Mouse (Mus musculus) neural tube, embryonic 15.5 days (tissue): ENCODE results near the gene Phf13. TPM values are rescaled to one million over a fixed set of nuclear protein-coding genes. Genes with fewer than 3 reads are reported as not detected.

Experiments
- ATAC-seq: fragments of 200-750 bp; cut with Nextera tagmentation; 2 replicates; pipeline ENCODE4 v1.8.0; 2017; ENCODE audit warnings: mild to moderate bottlenecking, moderate TSS enrichment, moderate library complexity; ENCODE audit not compliant: low FRiP score
- H3K27ac ChIP-seq: fragments of 300-500 bp; sonication (generic); replicated peaks from 2 replicates; pipeline ENCODE4 v1.5.1; 2015; ENCODE audit warnings: mild to moderate bottlenecking, inconsistent platforms
- H3K27me3 ChIP-seq: fragments of 300-500 bp; sonication (generic); replicated peaks from 2 replicates; pipeline ENCODE4 v1.6.1; 2015; ENCODE audit warnings: inconsistent platforms
- H3K36me3 ChIP-seq: fragments of 300-500 bp; sonication (generic); 2 replicates; pipeline ENCODE4 v1.6.1; 2015; ENCODE audit warnings: inconsistent platforms
- H3K4me1 ChIP-seq: fragments of 300-500 bp; sonication (generic); 2 replicates; pipeline ENCODE4 v1.6.1; 2015; ENCODE audit warnings: inconsistent platforms
- H3K4me2 ChIP-seq: fragments of 300-500 bp; sonication (generic); 2 replicates; pipeline ENCODE4 v1.6.1; 2015; ENCODE audit warnings: inconsistent platforms, mild to moderate bottlenecking, moderate library complexity
- H3K4me3 ChIP-seq: fragments of 300-500 bp; sonication (generic); replicated peaks from 2 replicates; pipeline ENCODE4 v1.5.1; 2015; ENCODE audit warnings: mild to moderate bottlenecking, inconsistent platforms
- H3K9ac ChIP-seq: fragments of 300-500 bp; sonication (generic); replicated peaks from 2 replicates; pipeline ENCODE4 v1.6.1; 2015; ENCODE audit warnings: mild to moderate bottlenecking, inconsistent platforms
- H3K9me3 ChIP-seq: fragments of 300-500 bp; sonication (generic); replicated peaks from 2 replicates; pipeline ENCODE4 v1.6.1; 2016; ENCODE audit warnings: inconsistent platforms
- WGBS: fragments of 180-500 bp; shearing (Covaris S2); methylation state at CpG from one replicate; pipeline ENCODE4 v1.1.7; 2015; ENCODE audit warnings: mixed read lengths; 5-methylcytosine and 5-hydroxymethylcytosine counted together
- polyA plus RNA-seq: library from polyadenylated mRNA; unstranded; fragments of >200 nt; fragmentation: Nextera tagmentation; extraction: Ambion mirVana; gene quantifications from 2 replicates; pipeline ENCODE4 v1.2.1, GENCODE M21; 2015

The Phf13 gene
- polyA plus RNA-seq, 1 experiment from 2014 or later = 21.3 TPM

- Histone ChIP-seq H3K4me3 (no peak overlapping the region), H3K36me3 (no peaks in the 10 kb centered on the region), H3K27me3 (no peaks in the 10 kb centered on the region), H3K4me2 (no peak overlapping the region), H3K9me3 (no peaks in the 10 kb centered on the region), H3K27ac (no peak overlapping the region), H3K9ac (no peak overlapping the region), H3K4me1 (peaks cover 11% of the 10 kb centered on the region)
- WGBS = 52% methylated on average over 4 of the region's 4 CpGs
- no peak for ATAC-seq
Observed at GRCm38 (mm10) chr4:152000906-152001305, 4.8 kb upstream of the Phf13 start.

GRCm38 (mm10) chr4:151999481-151999880, 3.4 kb upstream of the Phf13 start:
- Histone ChIP-seq H3K4me3 (no peak overlapping the region), H3K27me3 (no peaks in the 10 kb centered on the region), H3K9me3 (no peaks in the 10 kb centered on the region), H3K9ac (no peak overlapping the region), H3K4me2 (no peak overlapping the region), H3K4me1 (peaks cover 15% of the 10 kb centered on the region), H3K36me3 (no peaks in the 10 kb centered on the region), H3K27ac (no peak overlapping the region)
- no peak for ATAC-seq
- WGBS = 63% methylated on average over 3 of the region's 3 CpGs

GRCm38 (mm10) chr4:151997701-151998100, 1.6 kb upstream of the Phf13 start:
- 85% methylated on average over 3 of the region's 3 CpGs for WGBS

GRCm38 (mm10) chr4:151996951-151997222, 829 bp upstream of the Phf13 start:
- peak overlapping the region; percentile 88 for H3K27ac ChIP-seq
- H3K4me3 ChIP-seq = peak overlapping the region; percentile 98
- H3K4me2 ChIP-seq = peak overlapping the region; percentile 67
- peak overlapping the region; percentile 66 for H3K9ac ChIP-seq
- ATAC-seq = no peak
- no peaks in the 10 kb centered on the region for H3K27me3 ChIP-seq
- peaks cover 30% of the 10 kb centered on the region for H3K4me1 ChIP-seq
- H3K36me3 ChIP-seq = peaks cover 8% of the 10 kb centered on the region
- WGBS = 4% methylated on average over 13 of the region's 13 CpGs
- no peaks in the 10 kb centered on the region for H3K9me3 ChIP-seq

More at GRCm38 (mm10) chr4:151997701-151998100, 1.6 kb upstream of the Phf13 start:
- no peaks in the 10 kb centered on the region for H3K27me3 ChIP-seq
- H3K36me3 ChIP-seq = peaks cover under 1% of the 10 kb centered on the region
- H3K4me3 ChIP-seq = peak overlapping the region; percentile 98; the same call in 1 of the 2 replicates
- ATAC-seq = no peak
- peak overlapping the region; percentile 66 for H3K9ac ChIP-seq
- H3K9me3 ChIP-seq = no peaks in the 10 kb centered on the region
- no peak overlapping the region for H3K27ac ChIP-seq
- peaks cover 30% of the 10 kb centered on the region for H3K4me1 ChIP-seq
- H3K4me2 ChIP-seq = peak overlapping the region; percentile 67

GRCm38 (mm10) chr4:151995371-151996172, 486 bp downstream of the Phf13 start:
- ATAC-seq = peak; percentile 7; the same call in 1 of the 2 replicates

GRCm38 (mm10) chr4:151994228-151995171, 1.6 kb downstream of the Phf13 start:
- H3K36me3 ChIP-seq = peaks cover 32% of the 10 kb centered on the region
- H3K9me3 ChIP-seq = no peaks in the 10 kb centered on the region
- H3K4me2 ChIP-seq = peak overlapping the region; percentile 90
- peak overlapping the region; percentile 90 for H3K9ac ChIP-seq
- H3K27ac ChIP-seq = peak overlapping the region; percentile 81
- H3K4me1 ChIP-seq = peaks cover 30% of the 10 kb centered on the region
- WGBS = 1% methylated on average over 59 of the region's 61 CpGs
- ATAC-seq = no peak
- H3K27me3 ChIP-seq = no peaks in the 10 kb centered on the region
- H3K4me3 ChIP-seq = peak overlapping the region; percentile 98

More at GRCm38 (mm10) chr4:151995371-151996172, 486 bp downstream of the Phf13 start:
- under 1% methylated on average over 64 of the region's 111 CpGs for WGBS
- H3K27ac ChIP-seq = peak overlapping the region; percentile 81
- peaks cover 21% of the 10 kb centered on the region for H3K36me3 ChIP-seq
- no peaks in the 10 kb centered on the region for H3K9me3 ChIP-seq
- H3K4me2 ChIP-seq = peak overlapping the region; percentile 90
- H3K27me3 ChIP-seq = no peaks in the 10 kb centered on the region
- peak overlapping the region; percentile 90 for H3K9ac ChIP-seq
- peak overlapping the region; percentile 98 for H3K4me3 ChIP-seq
- peaks cover 30% of the 10 kb centered on the region for H3K4me1 ChIP-seq

GRCm38 (mm10) chr4:151993035-151993434, 3.0 kb downstream of the Phf13 start:
- ATAC-seq = no peak
- no peaks in the 10 kb centered on the region for H3K27me3 ChIP-seq
- peaks cover 35% of the 10 kb centered on the region for H3K4me1 ChIP-seq
- no peak overlapping the region for H3K9ac ChIP-seq
- 91% methylated on average over 6 of the region's 6 CpGs for WGBS
- no peak overlapping the region for H3K4me3 ChIP-seq
- no peaks in the 10 kb centered on the region for H3K9me3 ChIP-seq
- H3K4me2 ChIP-seq = peak overlapping the region; percentile 90; the same call in 1 of the 2 replicates
- peaks cover 32% of the 10 kb centered on the region for H3K36me3 ChIP-seq
- H3K27ac ChIP-seq = no peak overlapping the region

- no peaks in the 10 kb centered on the region for H3K9me3 ChIP-seq
- no peak for ATAC-seq
- H3K36me3 ChIP-seq = peaks cover 32% of the 10 kb centered on the region
- H3K4me2 ChIP-seq = no peak overlapping the region
- H3K27ac ChIP-seq = no peak overlapping the region
- H3K4me3 ChIP-seq = no peak overlapping the region
- H3K4me1 ChIP-seq = peaks cover 37% of the 10 kb centered on the region
- 95% methylated on average over 9 of the region's 9 CpGs for whole genome bisulfite sequencing
- no peaks in the 10 kb centered on the region for H3K27me3 ChIP-seq
- H3K9ac ChIP-seq = no peak overlapping the region
Observed at GRCm38 (mm10) chr4:151992091-151992490, 4.0 kb downstream of the Phf13 start.

GRCm38 (mm10) chr4:151989110-151989488, 7.0 kb downstream of the Phf13 start:
- H3K27me3 ChIP-seq = no peaks in the 10 kb centered on the region
- no peaks in the 10 kb centered on the region for H3K9me3 ChIP-seq
- WGBS = 33% methylated on average over 6 of the region's 6 CpGs
- ATAC-seq = peak; percentile 3; the same call in 1 of the 2 replicates
- H3K4me1 ChIP-seq = peaks cover 40% of the 10 kb centered on the region
- peak overlapping the region; percentile 92 for H3K9ac ChIP-seq
- H3K4me2 ChIP-seq = peak overlapping the region; percentile 77
- peak overlapping the region; percentile 87 for H3K4me3 ChIP-seq
- peaks cover 32% of the 10 kb centered on the region for H3K36me3 ChIP-seq
- H3K27ac ChIP-seq = peak overlapping the region; percentile 87

- Histone ChIP-seq H3K4me3 (peak within 1 kb of the TSS; percentile 87), H3K27ac (peak within 1 kb of the TSS; percentile 87), H3K4me2 (peak within 1 kb of the TSS; percentile 77), H3K36me3 (peaks cover 33% of the 10 kb centered on the region), H3K4me1 (peaks cover 34% of the 10 kb centered on the region), H3K9me3 (no peaks in the 10 kb centered on the region), H3K27me3 (no peaks in the 10 kb centered on the region), H3K9ac (peak within 1 kb of the TSS; percentile 92)
- peak; percentile 83 for ATAC-seq
- WGBS = under 1% methylated on average over 52 of the region's 54 CpGs
Observed at GRCm38 (mm10) chr4:151988342-151989109, 7.5 kb downstream of the Phf13 start, which contains the start of gene Thap3. TSS of gene Thap3 (minus strand) at chr4:151988997.

- WGBS = 27% methylated on average over 10 of the region's 10 CpGs
- H3K9ac ChIP-seq = peak overlapping the region; percentile 92
- no peaks in the 10 kb centered on the region for H3K9me3 ChIP-seq
- peak overlapping the region; percentile 87 for H3K27ac ChIP-seq
- H3K4me3 ChIP-seq = peak overlapping the region; percentile 87
- ATAC-seq = no peak
- H3K27me3 ChIP-seq = no peaks in the 10 kb centered on the region
- H3K36me3 ChIP-seq = peaks cover 37% of the 10 kb centered on the region
- peaks cover 29% of the 10 kb centered on the region for H3K4me1 ChIP-seq
- peak overlapping the region; percentile 77 for H3K4me2 ChIP-seq
Observed at GRCm38 (mm10) chr4:151988014-151988341, 8.1 kb downstream of the Phf13 start.
